Mouse (Mus musculus): ENCODE data around the gene Tmpo. TPM values are rescaled to one million over a fixed set of nuclear protein-coding genes. Genes with fewer than 3 reads are reported as not detected.
"Not testable (repeated sequence)": the region's sequence is repeated elsewhere in the genome, so short reads cannot be mapped to it uniquely, and the experiment has no call there.

The Tmpo gene
- polyA plus RNA-seq, 1 experiment from 2014 or later = 261 TPM

GRCm38 (mm10) chr10:91197704-91198103 lies 16.6 kb upstream of the Tmpo start:
- no peak overlapping the region for H3K27ac ChIP-seq
- H3K27me3 ChIP-seq (ENCODE audit: poor library complexity, severe bottlenecking) = no peaks in the 10 kb centered on the region
- H3K4me3 ChIP-seq = no peak overlapping the region
- peaks cover 7% of the 10 kb centered on the region; the same call in 1 of the 2 replicates for H3K9me3 ChIP-seq
- no peaks in the 10 kb centered on the region for H3K4me1 ChIP-seq
- WGBS = 94% methylated on average over 8 of the region's 8 CpGs
- no peak for DNase-seq (ENCODE audit: extremely low spot score, low spot score)
- no peaks in the 10 kb centered on the region for H3K36me3 ChIP-seq (replicated peaks)

- H3K27me3 ChIP-seq (ENCODE audit: poor library complexity, severe bottlenecking) = no peaks in the 10 kb centered on the region
- H3K36me3 ChIP-seq (replicated peaks) = no peaks in the 10 kb centered on the region
- WGBS = 93% methylated on average over 1 of the region's 1 CpGs
- no peak overlapping the region for H3K4me3 ChIP-seq
- no peaks in the 10 kb centered on the region for H3K4me1 ChIP-seq
- peaks cover 7% of the 10 kb centered on the region; the same call in 1 of the 2 replicates for H3K9me3 ChIP-seq
- H3K27ac ChIP-seq = no peak overlapping the region
- no peak for DNase-seq (ENCODE audit: extremely low spot score, low spot score)
These were observed 15.7 kb upstream of the Tmpo start for GRCm38 (mm10) chr10:91196778-91197177.

- Histone ChIP-seq H3K4me1 (no peaks in the 10 kb centered on the region), H3K36me3 (replicated peaks) (no peaks in the 10 kb centered on the region), H3K4me3 (no peak overlapping the region), H3K27me3 (ENCODE audit: poor library complexity, severe bottlenecking) (no peaks in the 10 kb centered on the region), H3K9me3 (0 out of 2 replicates have a peak, but pooled peaks cover 3% of the 10 kb centered on the region), H3K27ac (no peak overlapping the region)
- DNase-seq (ENCODE audit: extremely low spot score, low spot score) = no peak
- 89% methylated on average over 5 of the region's 5 CpGs for WGBS
These were observed 14.6 kb upstream of the Tmpo start for GRCm38 (mm10) chr10:91195680-91196079.

GRCm38 (mm10) chr10:91195091-91195490 lies 14.0 kb upstream of the Tmpo start:
- Histone ChIP-seq H3K9me3 (0 out of 2 replicates have a peak, but pooled peaks cover 3% of the 10 kb centered on the region), H3K27me3 (ENCODE audit: poor library complexity, severe bottlenecking) (no peaks in the 10 kb centered on the region), H3K4me3 (no peak overlapping the region), H3K4me1 (no peaks in the 10 kb centered on the region), H3K36me3 (replicated peaks) (no peaks in the 10 kb centered on the region), H3K27ac (no peak overlapping the region)
- no peak for DNase-seq (ENCODE audit: extremely low spot score, low spot score)
- WGBS = 89% methylated on average over 14 of the region's 14 CpGs

GRCm38 (mm10) chr10:91191851-91192250 lies 10.7 kb upstream of the Tmpo start:
- H3K4me3 ChIP-seq = no peak overlapping the region
- H3K4me1 ChIP-seq = peaks cover 20% of the 10 kb centered on the region
- H3K9me3 ChIP-seq = 0 out of 2 replicates have a peak, but pooled peaks cover 2% of the 10 kb centered on the region
- WGBS = 93% methylated on average over 5 of the region's 5 CpGs
- no peak for DNase-seq (ENCODE audit: extremely low spot score, low spot score)
- H3K36me3 ChIP-seq (replicated peaks) = no peaks in the 10 kb centered on the region
- H3K27me3 ChIP-seq (ENCODE audit: poor library complexity, severe bottlenecking) = no peaks in the 10 kb centered on the region
- H3K27ac ChIP-seq = no peak overlapping the region

- 96% methylated on average over 6 of the region's 6 CpGs for WGBS
- H3K27me3 ChIP-seq (ENCODE audit: poor library complexity, severe bottlenecking) = no peaks in the 10 kb centered on the region
- no peaks in the 10 kb centered on the region for H3K9me3 ChIP-seq
- H3K4me1 ChIP-seq = peaks cover 21% of the 10 kb centered on the region
- no peak for DNase-seq (ENCODE audit: extremely low spot score, low spot score)
- H3K4me3 ChIP-seq = no peak overlapping the region
- no peak overlapping the region for H3K27ac ChIP-seq
- no peaks in the 10 kb centered on the region for H3K36me3 ChIP-seq (replicated peaks)
These were observed 8.4 kb upstream of the Tmpo start for GRCm38 (mm10) chr10:91189476-91189875.

GRCm38 (mm10) chr10:91188684-91189287 lies 7.7 kb upstream of the Tmpo start:
- peaks cover 21% of the 10 kb centered on the region for H3K4me1 ChIP-seq
- H3K4me3 ChIP-seq = no peak overlapping the region
- no peaks in the 10 kb centered on the region for H3K36me3 ChIP-seq (replicated peaks)
- no peaks in the 10 kb centered on the region for H3K27me3 ChIP-seq (ENCODE audit: poor library complexity, severe bottlenecking)
- H3K9me3 ChIP-seq = no peaks in the 10 kb centered on the region
- WGBS = 73% methylated on average over 5 of the region's 5 CpGs
- no peak for DNase-seq (ENCODE audit: extremely low spot score, low spot score)
- peak overlapping the region; percentile 95 for H3K27ac ChIP-seq

- peak overlapping the region; percentile 95 for H3K27ac ChIP-seq
- H3K27me3 ChIP-seq (ENCODE audit: poor library complexity, severe bottlenecking) = no peaks in the 10 kb centered on the region
- H3K4me3 ChIP-seq = peak overlapping the region; percentile 44
- DNase-seq (ENCODE audit: extremely low spot score, low spot score) = peak; percentile 89
- H3K36me3 ChIP-seq (replicated peaks) = no peaks in the 10 kb centered on the region
- peaks cover 30% of the 10 kb centered on the region for H3K4me1 ChIP-seq
- under 1% methylated on average over 15 of the region's 15 CpGs for WGBS
- no peaks in the 10 kb centered on the region for H3K9me3 ChIP-seq
These were observed 6.8 kb upstream of the Tmpo start for GRCm38 (mm10) chr10:91187872-91188271.

- 12% methylated on average over 10 of the region's 10 CpGs for WGBS
- Histone ChIP-seq H3K36me3 (replicated peaks) (no peaks in the 10 kb centered on the region), H3K4me3 (peak overlapping the region; percentile 44), H3K27me3 (ENCODE audit: poor library complexity, severe bottlenecking) (no peaks in the 10 kb centered on the region), H3K27ac (peak overlapping the region; percentile 95), H3K9me3 (no peaks in the 10 kb centered on the region), H3K4me1 (peaks cover 34% of the 10 kb centered on the region)
- peak; percentile 43 for DNase-seq (ENCODE audit: extremely low spot score, low spot score)
These were observed 6.2 kb upstream of the Tmpo start for GRCm38 (mm10) chr10:91187349-91187748.

- no peaks in the 10 kb centered on the region for H3K27me3 ChIP-seq (ENCODE audit: poor library complexity, severe bottlenecking)
- H3K36me3 ChIP-seq (replicated peaks) = no peaks in the 10 kb centered on the region
- no peaks in the 10 kb centered on the region for H3K9me3 ChIP-seq
- peaks cover 37% of the 10 kb centered on the region for H3K4me1 ChIP-seq
- no peak overlapping the region for H3K4me3 ChIP-seq
- 84% methylated on average over 2 of the region's 2 CpGs for WGBS
- peak overlapping the region; percentile 35; the same call in 1 of the 2 replicates for H3K27ac ChIP-seq
- DNase-seq (ENCODE audit: extremely low spot score, low spot score) = no peak
These were observed 4.6 kb upstream of the Tmpo start for GRCm38 (mm10) chr10:91185721-91186120.

- 60% methylated on average over 5 of the region's 5 CpGs for WGBS
- not testable (repeated sequence) for H3K27ac ChIP-seq; H3K9me3 ChIP-seq; H3K27me3 ChIP-seq (ENCODE audit: poor library complexity, severe bottlenecking); H3K36me3 ChIP-seq (replicated peaks); H3K4me3 ChIP-seq; DNase-seq (ENCODE audit: extremely low spot score, low spot score)
- peaks cover 45% of the 10 kb centered on the region for H3K4me1 ChIP-seq
These were observed 3.8 kb upstream of the Tmpo start for GRCm38 (mm10) chr10:91184893-91185292.

GRCm38 (mm10) chr10:91183316-91183715 lies 2.2 kb upstream of the Tmpo start:
- DNase-seq (ENCODE audit: extremely low spot score, low spot score) = no peak
- 51% methylated on average over 3 of the region's 3 CpGs for WGBS
- Histone ChIP-seq H3K27ac (peak overlapping the region; percentile 95), H3K36me3 (replicated peaks) (no peaks in the 10 kb centered on the region), H3K4me3 (peak overlapping the region; percentile 58; the same call in 1 of the 2 replicates), H3K9me3 (no peaks in the 10 kb centered on the region; the same call in 1 of the 2 replicates), H3K27me3 (ENCODE audit: poor library complexity, severe bottlenecking) (no peaks in the 10 kb centered on the region), H3K4me1 (peaks cover 38% of the 10 kb centered on the region)

GRCm38 (mm10) chr10:91182291-91182990 lies 1.3 kb upstream of the Tmpo start:
- Histone ChIP-seq H3K27ac (peak overlapping the region; percentile 95), H3K4me3 (peak overlapping the region; percentile 58), H3K27me3 (ENCODE audit: poor library complexity, severe bottlenecking) (no peaks in the 10 kb centered on the region), H3K9me3 (no peaks in the 10 kb centered on the region; the same call in 1 of the 2 replicates), H3K36me3 (replicated peaks) (no peaks in the 10 kb centered on the region), H3K4me1 (peaks cover 31% of the 10 kb centered on the region)
- 3% methylated on average over 16 of the region's 16 CpGs for WGBS
- DNase-seq (ENCODE audit: extremely low spot score, low spot score) = peak; percentile 46
